Mouse (Mus musculus): ENCODE measurements around the gene Gm28305.

Gm28305 gene

DNA sequence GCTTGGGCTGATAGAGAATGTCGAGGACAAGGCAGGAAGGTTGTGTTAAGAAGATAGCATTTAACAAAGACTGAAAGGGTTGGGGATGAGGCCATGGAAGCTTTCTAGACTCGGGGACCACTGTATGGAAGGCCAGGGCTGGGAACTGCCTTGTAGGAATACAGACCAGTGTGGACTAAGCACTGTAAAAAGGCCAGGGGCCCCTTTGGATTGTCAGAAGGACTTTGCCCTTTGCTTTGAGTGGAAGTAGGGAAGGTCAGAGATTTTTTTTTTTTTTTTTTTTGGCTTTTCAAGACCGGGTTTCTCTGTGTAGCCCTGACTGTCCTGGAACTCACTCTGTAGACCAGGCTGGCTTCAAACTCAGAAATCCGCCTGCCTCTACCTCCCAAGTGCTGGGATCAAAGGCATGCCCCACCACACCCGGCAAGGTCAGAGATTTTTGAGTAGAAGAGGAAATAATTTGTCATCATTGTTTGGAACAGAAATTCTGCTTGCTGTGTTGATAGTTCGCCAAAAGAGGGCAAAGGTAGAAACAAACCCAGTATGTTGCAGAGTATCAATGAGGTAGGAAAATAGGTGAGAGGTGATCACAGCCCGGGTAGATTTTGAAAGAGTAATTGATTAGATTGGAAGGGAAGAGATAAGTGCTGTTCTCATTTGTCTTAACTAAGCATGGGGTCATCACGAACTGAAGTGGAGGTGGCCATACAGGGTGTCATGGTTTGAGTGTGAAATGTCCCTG is 30.6 kb downstream of the Gm28305 start:
- no peak for DNase-seq

DNA sequence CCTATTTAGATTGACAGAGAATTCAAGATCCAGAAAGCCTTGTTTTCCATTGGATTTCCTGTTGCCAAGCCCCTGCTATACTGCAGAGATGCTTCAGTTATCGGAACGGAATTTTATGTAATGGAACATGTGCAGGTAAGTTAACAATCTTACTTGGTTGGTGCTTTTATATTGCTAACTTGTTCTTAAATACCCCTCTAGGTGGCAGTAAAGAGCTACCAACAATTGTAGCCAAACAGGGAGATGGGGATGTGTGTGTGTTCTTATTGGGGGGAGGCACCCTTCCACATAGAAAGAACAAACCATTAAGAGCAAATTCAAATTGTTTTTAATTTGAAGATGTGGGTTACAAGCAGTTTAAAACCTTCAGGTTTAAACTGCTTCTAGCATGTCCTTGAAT is 35.3 kb downstream of the Gm28305 start:
- DNase-seq, result peak in 1 of 2 experiments; percentile 10

DNA sequence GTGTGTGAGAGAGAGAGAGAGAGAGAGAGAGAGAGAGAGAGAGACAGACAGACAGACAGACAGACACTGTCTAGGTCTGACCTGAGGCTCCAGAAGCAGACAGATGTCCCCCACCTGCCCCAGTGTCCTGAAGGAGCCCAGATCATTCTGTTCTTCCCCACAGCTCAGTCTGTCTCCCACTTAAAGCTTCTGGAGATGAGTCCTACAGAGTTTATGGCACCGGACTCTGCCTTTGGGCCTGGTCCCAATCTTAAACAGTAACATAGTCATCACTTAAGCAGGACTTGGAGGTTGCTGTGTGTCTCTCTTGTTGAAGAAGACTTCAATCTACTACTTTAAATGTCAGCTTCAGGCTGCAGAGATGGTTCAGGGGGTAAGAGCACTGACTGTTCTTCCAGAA is 38.3 kb downstream of the Gm28305 start:
- no peak for DNase-seq

DNA sequence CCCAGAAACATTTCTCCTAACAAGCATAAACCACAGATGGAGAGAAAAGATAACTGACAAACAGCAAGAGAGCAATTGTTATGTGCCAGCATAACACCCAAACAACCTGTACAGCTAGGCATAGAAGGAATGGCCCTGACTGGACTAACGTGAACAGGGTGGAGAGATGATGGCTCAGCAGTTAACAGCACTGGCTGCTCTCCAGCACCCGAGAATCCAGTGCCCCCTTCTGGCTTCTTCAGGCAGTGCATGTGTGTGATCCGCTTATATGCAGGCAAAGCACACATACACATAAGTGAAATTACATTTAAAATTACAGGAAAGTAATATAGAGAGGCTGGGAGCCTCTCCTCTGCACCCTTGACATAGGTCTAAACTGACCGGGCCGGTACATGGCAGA is 38.9 kb downstream of the Gm28305 start:
- DNase-seq, result peak; percentile 71

DNA sequence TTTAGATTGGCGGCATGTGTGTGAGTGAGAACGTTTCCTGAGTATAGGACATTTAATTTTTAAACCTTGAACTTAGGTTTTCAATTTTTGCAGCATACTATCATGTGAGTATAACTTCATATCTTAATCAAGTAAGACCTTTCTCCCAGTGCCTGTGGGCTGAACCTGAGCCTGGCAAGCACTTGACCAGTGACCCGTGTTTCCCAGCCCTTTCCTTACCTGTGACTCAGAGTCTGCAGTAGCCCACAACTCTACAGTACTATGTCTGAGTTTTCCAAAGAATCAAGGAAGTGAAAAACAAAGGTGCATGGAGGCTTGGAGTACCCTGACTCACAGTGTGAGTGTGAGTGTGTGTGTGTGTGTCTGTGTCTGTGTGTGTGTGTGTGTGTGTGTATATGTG is 39.6 kb downstream of the Gm28305 start:
- DNase-seq, result no peak

DNA sequence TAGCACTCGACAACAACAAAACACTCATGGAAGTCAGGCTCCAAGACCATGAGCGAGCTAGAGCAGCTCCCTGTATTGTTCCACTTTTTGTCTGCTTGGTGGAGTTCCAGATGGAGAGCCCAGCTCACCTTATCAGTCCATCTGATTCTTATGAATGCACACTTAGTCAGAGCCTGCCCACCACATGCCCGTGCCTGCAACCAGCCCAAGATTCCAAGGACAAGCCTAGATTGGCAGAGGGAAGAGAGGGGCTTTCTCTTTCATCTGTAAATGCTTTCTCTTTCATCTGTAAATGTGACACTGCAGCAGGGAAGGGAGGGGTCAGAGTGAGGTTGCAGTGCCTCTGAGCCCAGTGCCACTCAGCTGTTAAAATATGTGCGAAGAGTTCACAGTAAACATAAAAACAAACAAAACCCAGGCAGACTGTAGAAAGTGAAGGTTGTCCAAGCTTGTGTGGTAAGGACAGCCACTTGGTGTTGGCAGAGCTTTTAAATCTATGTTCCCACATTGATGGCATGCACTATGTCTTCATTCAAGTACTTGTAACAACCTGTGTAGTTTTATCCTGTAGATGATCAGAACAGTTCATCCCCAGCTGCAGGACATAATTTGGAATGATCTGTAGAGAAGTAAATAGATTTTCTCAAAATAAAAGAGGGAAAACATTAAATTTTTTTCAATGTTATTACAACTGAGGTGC is 45.4 kb downstream of the Gm28305 start:
- no peak for DNase-seq

DNA sequence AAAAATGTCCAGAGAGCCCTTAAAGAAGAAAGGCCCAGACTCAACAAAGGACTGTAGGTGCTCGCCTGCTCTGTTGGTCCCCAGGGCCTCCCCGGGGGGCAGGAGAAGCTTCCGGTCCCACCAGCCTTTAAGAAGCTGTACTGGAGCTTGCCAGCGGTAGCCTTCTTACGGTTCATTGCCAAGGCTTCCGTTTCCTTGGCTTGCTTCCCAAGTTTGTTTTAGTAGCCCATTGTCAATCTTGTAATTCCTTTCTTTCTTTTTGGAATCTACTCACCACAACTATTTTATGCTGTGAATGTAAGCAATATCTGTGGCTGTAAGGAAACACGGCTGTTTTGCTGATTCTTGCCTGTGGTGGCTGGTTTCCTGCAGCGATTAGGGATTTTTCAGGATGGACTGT is 48.1 kb downstream of the Gm28305 start:
- no peak for DNase-seq

DNA sequence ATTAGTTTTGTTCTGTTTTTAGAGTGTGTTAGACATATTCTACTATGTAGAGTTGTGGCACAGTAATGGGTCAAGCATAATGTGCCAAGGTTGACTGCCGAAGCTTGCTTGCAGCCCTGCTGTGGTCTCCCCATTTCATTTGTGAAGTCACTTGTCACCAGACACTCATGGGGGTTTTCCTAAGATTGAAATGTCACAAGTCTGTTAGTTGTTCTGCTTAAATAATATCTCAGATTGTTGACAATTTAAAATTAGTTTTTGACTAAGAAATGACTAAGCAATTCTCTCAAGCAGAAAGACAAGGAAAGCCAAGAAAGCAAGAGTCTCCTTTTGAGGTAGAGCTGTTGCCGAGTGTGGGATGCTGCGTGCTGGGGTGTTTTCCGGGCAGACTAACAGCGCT is 52.5 kb downstream of the Gm28305 start:
- no peak for DNase-seq

DNA sequence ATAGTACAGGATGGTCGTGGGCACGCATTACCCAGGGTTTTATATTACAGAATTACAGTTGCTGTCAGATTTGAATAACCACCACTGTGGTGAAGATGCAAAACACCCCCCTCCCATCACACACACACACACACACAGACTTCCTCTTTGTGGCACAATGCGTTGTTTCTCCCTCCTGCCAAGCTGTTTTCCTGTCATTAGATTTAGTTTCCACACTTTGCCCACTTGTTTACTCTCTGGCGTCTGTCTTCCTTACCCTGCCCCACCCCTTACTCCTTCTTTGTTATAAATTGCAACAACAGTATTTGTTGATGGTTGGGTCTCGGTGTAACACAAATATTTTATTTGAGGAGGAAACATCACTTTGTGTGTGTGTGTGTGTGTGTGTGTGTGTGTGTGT is 57.8 kb downstream of the Gm28305 start:
- DNase-seq, result peak; percentile 48 to 51

DNA sequence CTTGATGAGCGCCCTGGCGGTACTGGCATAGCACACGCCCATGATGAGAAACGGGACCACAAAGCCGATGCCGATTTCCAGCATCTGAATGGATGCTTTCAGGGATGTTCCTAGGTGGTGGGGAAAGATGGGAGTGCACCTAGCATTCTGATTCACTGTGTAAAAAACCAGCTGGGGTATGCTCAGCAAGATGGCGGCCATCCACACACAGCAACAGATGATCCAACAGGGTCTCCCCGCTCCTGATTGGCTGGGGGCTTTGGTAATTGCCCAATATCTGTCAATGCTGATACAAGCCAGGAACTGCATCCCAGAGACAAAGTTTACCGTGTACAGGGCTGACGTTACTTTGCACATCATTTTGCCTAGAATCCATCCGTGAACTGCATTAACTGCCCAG is 58.6 kb downstream of the Gm28305 start:
- DNase-seq, result peak; percentile 55 to 60

DNA sequence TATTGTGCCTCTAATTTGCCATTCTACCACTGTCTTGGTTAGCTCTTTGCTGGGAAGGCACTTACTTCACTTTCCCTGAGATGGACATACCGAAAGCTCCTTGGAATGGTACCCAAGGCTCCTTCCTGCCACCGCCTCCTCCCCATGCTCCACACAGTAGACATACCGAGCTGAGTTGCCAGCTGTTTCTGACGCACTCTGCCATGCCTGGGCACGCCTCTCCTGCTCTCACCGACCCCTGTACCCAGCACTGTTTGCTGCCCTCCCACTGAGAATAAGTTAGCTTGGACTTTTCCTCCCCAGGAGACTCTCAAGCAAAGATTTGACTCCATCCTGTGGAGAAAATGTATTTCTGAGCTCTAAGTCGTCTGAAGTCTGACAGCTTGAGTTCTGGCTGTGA is 60.4 kb downstream of the Gm28305 start:
- no peak for DNase-seq

DNA sequence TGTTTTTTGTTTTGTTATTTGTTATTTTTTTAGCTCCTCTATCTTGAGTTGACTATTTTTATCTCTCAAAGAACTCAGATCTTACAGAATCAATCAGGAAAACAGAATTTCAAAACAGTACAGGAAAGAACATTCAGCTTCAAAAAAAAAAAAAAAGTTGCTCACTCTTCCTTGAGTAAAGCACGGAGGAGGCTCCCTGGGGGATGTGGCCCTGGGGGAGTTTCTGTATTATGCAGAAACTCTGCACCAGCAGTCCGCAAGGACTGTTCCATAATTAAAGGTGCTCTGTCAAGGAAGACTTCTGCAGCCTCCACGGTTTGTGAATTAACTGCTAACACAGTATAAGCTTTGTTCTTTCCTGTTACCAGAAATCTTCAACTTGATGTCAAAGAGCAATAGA is 61.0 kb downstream of the Gm28305 start:
- peak; percentile 9 to 12 for DNase-seq

DNA sequence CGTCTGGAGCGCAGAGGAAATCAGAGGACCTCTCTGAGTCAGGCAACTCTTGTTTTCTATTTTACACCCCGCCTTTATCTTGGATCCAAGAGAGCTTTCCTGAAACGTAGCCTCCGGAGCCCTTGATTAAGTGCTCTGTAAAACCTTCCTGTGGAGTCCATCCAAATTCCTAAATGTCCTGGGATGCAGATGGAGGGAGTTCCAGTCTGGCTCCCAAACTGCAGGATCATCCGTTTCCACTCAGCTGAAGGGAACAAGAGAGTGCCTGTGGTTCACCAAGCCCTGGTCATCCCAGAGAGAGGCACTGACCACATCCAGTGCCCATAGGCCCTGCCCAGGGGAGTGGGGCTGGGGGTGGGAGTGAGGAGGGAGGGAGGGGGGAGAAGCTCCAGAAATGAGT is 61.8 kb downstream of the Gm28305 start:
- DNase-seq, result no peak

DNA sequence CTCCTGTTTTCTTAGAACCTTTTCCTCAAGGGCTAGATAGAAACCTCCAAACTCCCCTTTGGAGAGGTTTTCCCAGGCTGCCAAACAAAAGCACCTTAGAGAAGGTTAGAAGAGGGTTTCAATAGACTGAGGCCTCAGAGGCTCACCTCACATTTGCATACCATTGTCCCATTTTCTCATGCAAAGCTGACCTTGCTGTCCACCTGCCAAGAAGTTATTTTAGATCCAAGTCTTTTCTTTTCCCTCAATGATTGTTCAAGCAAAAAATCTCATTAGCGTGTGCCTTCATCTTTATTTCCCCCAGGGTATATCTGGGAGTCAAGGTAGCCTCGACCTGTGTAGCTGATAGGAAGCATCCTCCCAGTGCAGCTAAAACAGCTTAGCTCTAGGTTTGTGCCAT is 62.4 kb downstream of the Gm28305 start:
- no peak for DNase-seq

DNA sequence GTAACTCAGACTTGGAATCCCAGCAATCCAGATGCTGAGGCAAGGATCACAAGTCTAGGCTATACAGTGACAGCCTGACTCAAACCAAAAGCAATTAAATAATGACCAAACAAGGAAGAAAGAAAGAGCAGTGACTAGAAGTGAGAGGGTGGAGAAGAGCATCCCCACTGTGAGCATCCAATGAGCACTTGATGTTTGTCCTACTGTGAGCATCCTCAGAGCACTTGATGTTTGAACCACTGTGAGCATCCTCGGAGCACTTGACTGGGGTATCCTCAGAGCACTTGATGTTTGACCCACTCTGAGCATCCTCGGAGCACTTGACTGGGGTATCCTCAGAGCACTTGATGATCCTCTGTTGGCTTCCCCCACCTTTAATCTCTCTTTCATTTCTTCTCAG is 64.5 kb downstream of the Gm28305 start:
- DNase-seq, result no peak

DNA sequence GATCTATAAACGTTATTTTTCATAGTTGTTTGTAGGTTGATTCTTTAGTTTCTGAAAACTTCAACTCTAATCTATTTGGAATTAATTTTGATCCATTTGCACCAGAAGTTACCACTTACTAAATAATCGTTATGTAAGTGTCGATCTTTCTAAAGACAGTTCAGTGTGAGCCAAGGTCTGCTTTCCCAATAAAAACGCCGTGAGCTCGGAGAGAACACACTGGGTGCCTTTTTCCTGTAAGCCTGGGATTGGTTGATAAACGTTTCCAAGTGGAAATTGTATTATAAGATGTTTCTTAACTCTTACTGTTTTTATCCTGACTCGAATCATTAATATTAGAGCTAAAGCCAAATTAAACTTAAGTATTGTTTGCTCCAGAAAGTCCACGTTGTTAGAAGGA is 66.5 kb downstream of the Gm28305 start:
- DNase-seq, result no peak

DNA sequence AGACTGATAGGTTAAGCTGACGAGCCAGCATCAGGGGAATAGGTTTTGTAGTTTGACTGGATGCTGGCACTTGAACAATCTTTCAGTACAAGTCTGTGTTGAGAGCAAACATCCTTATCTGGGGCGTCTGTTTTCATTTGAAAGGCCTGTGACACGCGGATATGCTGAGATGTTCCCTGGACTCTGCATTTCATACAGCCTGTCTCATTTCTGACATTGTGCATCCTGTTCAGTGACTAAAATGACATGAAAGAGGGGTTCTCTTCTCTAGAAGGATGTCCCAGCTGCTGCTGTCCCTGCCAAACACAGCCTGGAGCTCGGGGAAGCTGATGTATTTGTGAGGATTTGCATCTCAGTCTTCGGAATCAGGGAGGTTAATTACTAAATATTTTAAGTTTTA is 67.0 kb downstream of the Gm28305 start:
- no peak for DNase-seq

DNA sequence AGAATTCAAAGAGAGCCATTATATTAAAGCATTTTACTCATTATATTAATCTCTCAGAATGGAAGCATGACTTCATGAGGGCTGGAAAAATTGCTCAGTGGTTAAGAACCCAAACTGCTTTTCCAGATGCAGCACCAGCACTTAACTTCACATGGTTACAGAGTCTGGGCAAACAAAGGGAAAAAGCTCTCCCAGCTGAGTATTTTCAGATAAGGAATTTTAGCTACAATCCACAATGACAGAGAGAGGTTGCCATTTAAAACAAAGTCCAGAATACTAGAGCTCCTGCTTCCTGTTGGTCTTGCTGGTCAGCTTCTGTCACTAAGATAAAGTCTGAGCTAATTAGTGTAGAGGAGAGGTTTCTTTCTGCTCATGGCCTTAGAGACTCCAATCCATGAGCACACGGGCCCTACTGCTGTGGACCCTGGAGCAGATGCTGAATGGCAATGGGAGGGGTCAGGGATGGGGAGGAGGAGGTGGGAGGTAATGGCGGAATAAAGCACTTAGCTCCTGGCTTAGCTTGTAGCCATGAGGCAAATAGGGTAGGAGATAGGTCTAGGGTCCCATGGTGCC is 68.2 kb downstream of the Gm28305 start:
- no peak for DNase-seq

DNA sequence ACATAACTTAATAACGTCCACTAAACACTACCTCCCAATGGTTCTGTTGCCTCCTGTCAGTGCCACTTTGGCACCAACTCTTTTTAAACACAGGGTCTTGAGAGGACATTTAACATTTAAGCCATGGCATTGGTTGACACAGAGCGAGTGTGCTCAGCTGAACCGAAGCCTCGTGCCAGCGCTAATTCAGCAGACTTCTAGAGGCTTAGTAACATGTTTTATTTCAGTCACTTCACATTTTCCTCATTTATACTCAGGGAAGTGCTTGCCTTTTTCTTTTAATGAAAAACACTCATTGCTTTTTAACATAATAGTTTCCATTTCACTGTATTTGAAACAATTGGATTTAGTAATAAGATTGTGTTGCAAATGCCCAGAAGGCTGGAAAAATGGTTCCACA is 68.7 kb downstream of the Gm28305 start:
- no peak for DNase-seq

DNA sequence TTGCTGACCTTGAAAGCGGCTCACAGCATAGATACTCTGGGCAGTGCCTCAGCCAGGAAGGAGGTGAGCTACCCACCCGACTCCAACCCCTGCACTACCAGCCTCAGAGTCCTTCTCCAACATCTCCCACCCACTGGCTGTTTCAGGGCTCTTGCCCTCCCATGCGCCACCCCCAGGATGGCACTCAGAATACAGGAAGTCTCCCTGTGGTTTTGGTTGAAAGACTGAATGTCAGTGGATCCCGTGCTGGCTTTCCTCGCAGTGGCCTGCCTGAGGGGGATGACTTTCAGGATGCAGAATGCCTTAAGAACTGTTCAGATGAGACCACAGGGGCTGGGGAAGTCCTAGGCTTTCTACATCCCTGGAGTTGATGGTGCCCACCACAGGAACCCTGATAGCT is 82.6 kb downstream of the Gm28305 start:
- DNase-seq, result no peak

DNA sequence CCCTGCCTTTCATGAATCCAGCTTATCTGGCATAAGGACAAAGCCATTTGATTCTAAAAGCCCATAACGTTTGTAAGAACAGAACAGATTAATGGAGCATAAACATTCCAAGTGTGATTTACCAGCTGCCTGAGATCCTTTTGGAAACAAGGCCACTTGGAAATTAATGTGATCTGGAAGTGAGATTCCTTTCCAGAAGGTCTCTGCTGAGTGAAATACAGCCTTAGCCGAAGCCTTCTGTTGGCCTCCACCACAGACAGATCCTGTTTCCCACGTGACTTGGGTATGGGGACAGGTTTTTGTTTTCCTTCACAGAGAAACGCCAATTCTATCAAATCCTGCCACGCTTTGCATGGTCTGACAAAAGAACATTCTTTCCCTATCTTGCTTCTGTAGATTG is 83.2 kb downstream of the Gm28305 start:
- no peak for DNase-seq
